Mouse (Mus musculus) liver, embryonic 12.5 days (tissue): ENCODE measurements around the gene Gm49318. TPM values are rescaled to one million over a fixed set of nuclear protein-coding genes. Genes with fewer than 3 reads are reported as not detected.
A peak's percentile ranks its signal among the peaks of the same experiment; 100 is the strongest.

Experiments
- ATAC-seq: fragments of 200-750 bp; cut with Nextera tagmentation; 2 replicates; pipeline ENCODE4 v1.8.0; 2017; ENCODE audit warnings: moderate number of reproducible peaks, mild to moderate bottlenecking, moderate library complexity
- H3K27ac ChIP-seq: fragments of 300-500 bp; sonication (generic); 2 replicates; pipeline ENCODE4 v1.5.1; 2016; ENCODE audit warnings: mild to moderate bottlenecking
- H3K27me3 ChIP-seq: fragments of 300-500 bp; sonication (generic); replicated peaks from 2 replicates; pipeline ENCODE4 v1.6.1; 2016; ENCODE audit warnings: mild to moderate bottlenecking, moderate library complexity
- H3K36me3 ChIP-seq: fragments of 300-500 bp; sonication (generic); 2 replicates; pipeline ENCODE4 v1.6.1; 2016; ENCODE audit warnings: mild to moderate bottlenecking, moderate library complexity
- H3K4me1 ChIP-seq: fragments of 300-500 bp; sonication (generic); 2 replicates; pipeline ENCODE4 v1.6.1; 2016
- H3K4me2 ChIP-seq: fragments of 300-500 bp; sonication (generic); 2 replicates; pipeline ENCODE4 v1.6.1; 2016; ENCODE audit warnings: mild to moderate bottlenecking, moderate library complexity
- H3K4me3 ChIP-seq: fragments of 300-500 bp; sonication (generic); 2 replicates; pipeline ENCODE4 v1.5.1; 2016; ENCODE audit warnings: mild to moderate bottlenecking, moderate library complexity
- H3K9ac ChIP-seq: fragments of 300-500 bp; sonication (generic); 2 replicates; pipeline ENCODE4 v1.6.1; 2016; ENCODE audit warnings: mild to moderate bottlenecking, moderate library complexity
- H3K9me3 ChIP-seq: fragments of 300-500 bp; sonication (generic); replicated peaks from 2 replicates; pipeline ENCODE4 v1.6.1; 2016; ENCODE audit warnings: mild to moderate bottlenecking, moderate library complexity
- WGBS: fragments of 180-500 bp; shearing (Covaris S2); methylation state at CpG from one replicate; pipeline ENCODE4 v1.1.7; 2016; ENCODE audit not compliant: insufficient replicate concordance; 5-methylcytosine and 5-hydroxymethylcytosine counted together
- polyA plus RNA-seq: library from polyadenylated mRNA; unstranded; fragments of >200 nt; fragmentation: Nextera tagmentation; extraction: Ambion mirVana; gene quantifications from 2 replicates; pipeline ENCODE4 v1.2.1, GENCODE M21; 2016

Gm49318 gene
- polyA plus RNA-seq, 1 experiment from 2014 or later = not detected

- H3K27ac ChIP-seq = no peak overlapping the region
- ATAC-seq = peak; percentile 80
- no peak overlapping the region; the same call in 1 of the 2 replicates for H3K9ac ChIP-seq
- peak overlapping the region; percentile 48 for H3K4me3 ChIP-seq
- H3K27me3 ChIP-seq = peaks cover 88% of the 10 kb centered on the region
- no peaks in the 10 kb centered on the region for H3K36me3 ChIP-seq
- H3K9me3 ChIP-seq = no peaks in the 10 kb centered on the region
- under 1% methylated on average over 40 of the region's 43 CpGs for WGBS
- H3K4me1 ChIP-seq = peaks cover 39% of the 10 kb centered on the region
- peak overlapping the region; percentile 77 for H3K4me2 ChIP-seq
These were observed 20.6 kb downstream of the Gm49318 start for GRCm38 (mm10) chr9:22050351-22050889.

- no peaks in the 10 kb centered on the region for H3K36me3 ChIP-seq
- ATAC-seq = no peak
- no peak overlapping the region for H3K27ac ChIP-seq
- H3K4me3 ChIP-seq = no peak overlapping the region
- H3K27me3 ChIP-seq = peaks cover 86% of the 10 kb centered on the region
- peaks cover 35% of the 10 kb centered on the region for H3K4me1 ChIP-seq
- H3K9me3 ChIP-seq = no peaks in the 10 kb centered on the region
- H3K9ac ChIP-seq = no peak overlapping the region
- H3K4me2 ChIP-seq = peak overlapping the region; percentile 77; the same call in 1 of the 2 replicates
- WGBS = 54% methylated on average over 4 of the region's 4 CpGs
These were observed 21.3 kb downstream of the Gm49318 start for GRCm38 (mm10) chr9:22049721-22050270.

- ATAC-seq = no peak
- no peak overlapping the region for H3K27ac ChIP-seq
- H3K4me1 ChIP-seq = peaks cover 30% of the 10 kb centered on the region
- H3K36me3 ChIP-seq = no peaks in the 10 kb centered on the region
- WGBS = 63% methylated on average over 11 of the region's 11 CpGs
- no peak overlapping the region for H3K9ac ChIP-seq
- no peaks in the 10 kb centered on the region for H3K9me3 ChIP-seq
- no peak overlapping the region for H3K4me2 ChIP-seq
- H3K27me3 ChIP-seq = peaks cover 85% of the 10 kb centered on the region
- H3K4me3 ChIP-seq = no peak overlapping the region
These were observed 21.7 kb downstream of the Gm49318 start for GRCm38 (mm10) chr9:22049315-22049714.

GRCm38 (mm10) chr9:22047329-22047728 lies 23.7 kb downstream of the Gm49318 start:
- no peak for ATAC-seq
- peaks cover 74% of the 10 kb centered on the region for H3K27me3 ChIP-seq
- 50% methylated on average over 9 of the region's 9 CpGs for WGBS

GRCm38 (mm10) chr9:22041832-22042231 lies 29.2 kb downstream of the Gm49318 start:
- H3K27ac ChIP-seq = no peak overlapping the region
- peaks cover 34% of the 10 kb centered on the region for H3K27me3 ChIP-seq
- H3K36me3 ChIP-seq = no peaks in the 10 kb centered on the region
- no peak for ATAC-seq
- no peak overlapping the region for H3K9ac ChIP-seq
- no peak overlapping the region for H3K4me3 ChIP-seq
- H3K4me1 ChIP-seq = no peaks in the 10 kb centered on the region
- H3K9me3 ChIP-seq = no peaks in the 10 kb centered on the region
- 48% methylated on average over 2 of the region's 2 CpGs for WGBS
- H3K4me2 ChIP-seq = no peak overlapping the region

More at GRCm38 (mm10) chr9:22047329-22047728, 23.7 kb downstream of the Gm49318 start:
- H3K4me3 ChIP-seq = no peak overlapping the region
- peaks cover 29% of the 10 kb centered on the region for H3K4me1 ChIP-seq
- H3K9ac ChIP-seq = no peak overlapping the region
- no peaks in the 10 kb centered on the region for H3K9me3 ChIP-seq
- no peak overlapping the region for H3K27ac ChIP-seq
- H3K4me2 ChIP-seq = no peak overlapping the region
- no peaks in the 10 kb centered on the region for H3K36me3 ChIP-seq

- 68% methylated on average over 10 of the region's 10 CpGs for WGBS
- H3K4me1 ChIP-seq = no peaks in the 10 kb centered on the region
- no peak overlapping the region for H3K27ac ChIP-seq
- no peak for ATAC-seq
- no peaks in the 10 kb centered on the region for H3K9me3 ChIP-seq
- H3K27me3 ChIP-seq = peaks cover 25% of the 10 kb centered on the region
- no peaks in the 10 kb centered on the region for H3K36me3 ChIP-seq
- H3K4me2 ChIP-seq = no peak overlapping the region
- no peak overlapping the region for H3K4me3 ChIP-seq
- H3K9ac ChIP-seq = no peak overlapping the region; the same call in 1 of the 2 replicates
These were observed 33.2 kb downstream of the Gm49318 start for GRCm38 (mm10) chr9:22037826-22038225.

GRCm38 (mm10) chr9:22035300-22036044 lies 35.6 kb downstream of the Gm49318 start:
- Histone ChIP-seq H3K27me3 (peaks cover 35% of the 10 kb centered on the region), H3K36me3 (no peaks in the 10 kb centered on the region), H3K9me3 (no peaks in the 10 kb centered on the region), H3K4me3 (no peak overlapping the region), H3K9ac (no peak overlapping the region), H3K4me2 (no peak overlapping the region), H3K27ac (no peak overlapping the region), H3K4me1 (no peaks in the 10 kb centered on the region)
- WGBS = 56% methylated on average over 6 of the region's 6 CpGs
- ATAC-seq = no peak

GRCm38 (mm10) chr9:22030386-22030785 lies 40.7 kb downstream of the Gm49318 start:
- 70% methylated on average over 9 of the region's 9 CpGs for WGBS
- Histone ChIP-seq H3K9ac (no peak overlapping the region), H3K27me3 (peaks cover 29% of the 10 kb centered on the region), H3K9me3 (no peaks in the 10 kb centered on the region), H3K4me2 (no peak overlapping the region), H3K4me1 (peaks cover 8% of the 10 kb centered on the region; the same call in 1 of the 2 replicates), H3K4me3 (no peak overlapping the region), H3K27ac (no peak overlapping the region), H3K36me3 (no peaks in the 10 kb centered on the region)
- ATAC-seq = no peak

- Histone ChIP-seq H3K4me1 (peaks cover 8% of the 10 kb centered on the region; the same call in 1 of the 2 replicates), H3K27ac (no peak overlapping the region), H3K36me3 (no peaks in the 10 kb centered on the region), H3K27me3 (peaks cover 35% of the 10 kb centered on the region), H3K4me3 (no peak overlapping the region), H3K4me2 (no peak overlapping the region), H3K9ac (no peak overlapping the region), H3K9me3 (no peaks in the 10 kb centered on the region)
- no peak for ATAC-seq
- 31% methylated on average over 7 of the region's 7 CpGs for WGBS
These were observed 42.6 kb downstream of the Gm49318 start for GRCm38 (mm10) chr9:22028467-22028866.

GRCm38 (mm10) chr9:22024592-22024991 lies 46.5 kb downstream of the Gm49318 start:
- Histone ChIP-seq H3K9ac (no peak overlapping the region), H3K9me3 (no peaks in the 10 kb centered on the region), H3K4me3 (no peak overlapping the region), H3K4me2 (no peak overlapping the region), H3K27me3 (peaks cover 20% of the 10 kb centered on the region), H3K27ac (no peak overlapping the region), H3K4me1 (peaks cover 8% of the 10 kb centered on the region; the same call in 1 of the 2 replicates), H3K36me3 (no peaks in the 10 kb centered on the region)
- WGBS = 45% methylated on average over 8 of the region's 8 CpGs
- ATAC-seq = 0 out of 2 replicates have a peak, but pooled peaks have one; percentile 37

GRCm38 (mm10) chr9:22017208-22017825 lies 53.7 kb downstream of the Gm49318 start:
- Histone ChIP-seq H3K36me3 (peaks cover 26% of the 10 kb centered on the region), H3K27me3 (no peaks in the 10 kb centered on the region; the same call in 1 of the 2 replicates), H3K4me2 (no peak overlapping the region), H3K27ac (0 out of 2 replicates have a peak overlapping the region, but pooled peaks have one; percentile 0), H3K4me1 (peaks cover 6% of the 10 kb centered on the region; the same call in 1 of the 2 replicates), H3K9me3 (no peaks in the 10 kb centered on the region), H3K4me3 (no peak overlapping the region), H3K9ac (no peak overlapping the region)
- ATAC-seq = peak; percentile 41; the same call in 1 of the 2 replicates
- WGBS = 66% methylated on average over 7 of the region's 7 CpGs

GRCm38 (mm10) chr9:22016245-22016644 lies 54.8 kb downstream of the Gm49318 start:
- H3K4me2 ChIP-seq = no peak overlapping the region

More at GRCm38 (mm10) chr9:22016245-22016644, 54.8 kb downstream of the Gm49318 start:
- 60% methylated on average over 10 of the region's 10 CpGs for WGBS
- ATAC-seq = no peak
- peaks cover 36% of the 10 kb centered on the region for H3K36me3 ChIP-seq
- no peak overlapping the region for H3K4me3 ChIP-seq
- H3K27me3 ChIP-seq = no peaks in the 10 kb centered on the region; the same call in 1 of the 2 replicates
- no peak overlapping the region for H3K9ac ChIP-seq
- peaks cover 6% of the 10 kb centered on the region; the same call in 1 of the 2 replicates for H3K4me1 ChIP-seq
- no peak overlapping the region for H3K27ac ChIP-seq
- H3K9me3 ChIP-seq = no peaks in the 10 kb centered on the region
